Mouse (Mus musculus): ENCODE measurements at regions not wholly inside any gene's neighbourhood (a gene's known extent, or its start where the extent isn't known, plus 50 kb on each side); places are given as distances from the start of the nearest gene placed in this dataset.
A peak's percentile ranks its signal among the peaks of the same experiment; 100 is the strongest.

DNA sequence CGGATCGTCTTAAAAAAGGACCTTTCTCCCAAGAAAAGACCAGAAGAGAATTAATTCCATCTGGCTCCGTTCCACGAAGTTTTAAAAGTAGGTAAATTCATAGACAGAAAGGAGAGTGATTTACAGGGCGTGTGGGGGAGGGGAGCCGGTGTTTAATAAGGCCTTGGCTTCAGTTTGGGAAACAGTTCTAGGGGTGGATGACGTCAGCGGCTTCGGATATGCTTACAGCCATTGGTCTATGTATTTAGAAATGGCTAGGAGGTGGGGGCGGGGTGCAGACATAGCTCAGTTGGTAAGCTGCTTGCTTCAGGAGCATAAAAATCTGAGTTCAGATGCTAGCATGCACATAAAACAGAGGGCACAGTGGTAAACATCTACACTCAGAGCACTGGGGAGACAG is 127.0 kb downstream of the Gadd45g start:
- WGBS (ENCODE audit: insufficient replicate concordance): 71% methylated on average over 10 of the region's 10 CpGs
- Histone ChIP-seq H3K4me2 (ENCODE audit: low read depth, low read length) (no peak overlapping the region), H3K9me3 (replicated peaks; ENCODE audit: control insufficient read depth, low read length) (peaks cover 5% of the 10 kb centered on the region; the same call in 1 of the 2 replicates), H3K4me1 (ENCODE audit: control insufficient read depth, low read depth, low read length) (peaks cover 32% of the 10 kb centered on the region), H3K9ac (ENCODE audit: low read depth, low read length) (no peak overlapping the region), H3K27me3 (ENCODE audit: control insufficient read depth, insufficient read depth, low read depth, low read length) (no peaks in the 10 kb centered on the region), H3K36me3 (ENCODE audit: control insufficient read depth, insufficient read depth) (no peaks in the 10 kb centered on the region), H3K4me3 (ENCODE audit: low read depth, low read length) (no peak overlapping the region), H3K27ac (ENCODE audit: low read length) (no peak overlapping the region)
- no peak for ATAC-seq (ENCODE audit: low read depth)

DNA sequence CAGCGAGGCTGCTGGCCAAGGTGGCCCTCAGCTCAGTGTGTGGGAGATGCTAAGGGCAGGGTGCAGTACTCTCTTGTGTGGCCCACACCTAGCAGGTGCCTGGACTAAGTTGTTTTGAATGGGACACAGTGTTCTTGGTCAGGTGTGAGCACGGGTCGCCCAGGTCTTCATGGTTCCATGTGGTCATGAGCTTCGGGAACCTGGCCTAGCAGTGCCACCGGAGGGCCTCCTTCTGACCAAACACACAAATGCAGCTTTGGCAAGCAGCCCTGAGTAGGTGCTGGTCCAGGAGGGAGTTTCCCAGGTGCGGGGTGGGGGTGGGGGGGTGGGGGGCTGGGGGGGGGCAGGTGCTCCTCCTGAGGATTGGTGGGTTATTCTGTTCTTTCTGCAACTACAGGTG is 127.6 kb downstream of the Gadd45g start:
- Histone ChIP-seq H3K9ac (ENCODE audit: low read depth, low read length) (no peak overlapping the region), H3K36me3 (ENCODE audit: control insufficient read depth, insufficient read depth) (no peaks in the 10 kb centered on the region), H3K9me3 (replicated peaks; ENCODE audit: control insufficient read depth, low read length) (peaks cover 5% of the 10 kb centered on the region; the same call in 1 of the 2 replicates), H3K27me3 (ENCODE audit: control insufficient read depth, insufficient read depth, low read depth, low read length) (no peaks in the 10 kb centered on the region), H3K27ac (ENCODE audit: low read length) (no peak overlapping the region), H3K4me2 (ENCODE audit: low read depth, low read length) (no peak overlapping the region), H3K4me3 (ENCODE audit: low read depth, low read length) (no peak overlapping the region), H3K4me1 (ENCODE audit: control insufficient read depth, low read depth, low read length) (peaks cover 38% of the 10 kb centered on the region)
- WGBS (ENCODE audit: insufficient replicate concordance): 76% methylated on average over 6 of the region's 6 CpGs
- ATAC-seq (ENCODE audit: low read depth): no peak

DNA sequence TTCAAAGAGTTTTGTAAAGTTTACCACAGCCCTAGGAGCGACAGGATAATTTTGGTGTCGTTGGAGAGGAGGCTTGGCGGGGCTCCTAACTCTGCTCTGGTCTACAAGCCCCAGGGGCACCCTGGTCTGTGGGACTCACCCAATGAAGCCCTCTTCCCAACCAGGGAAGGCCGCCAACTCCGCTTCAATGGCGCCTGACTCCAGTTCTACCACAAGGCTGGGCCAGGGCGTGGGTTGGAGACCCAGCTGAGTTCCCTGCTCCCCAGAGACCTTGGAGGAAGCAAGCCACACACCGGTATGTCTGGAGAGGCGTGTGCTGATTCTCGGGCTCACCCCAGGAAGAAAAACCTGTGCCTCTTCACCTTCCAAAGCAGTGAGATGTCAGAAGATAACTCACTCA is 128.9 kb downstream of the Gadd45g start:
- peak overlapping the region; percentile 54; the same call in 1 of the 2 replicates for H3K4me2 ChIP-seq (ENCODE audit: low read depth, low read length)

DNA sequence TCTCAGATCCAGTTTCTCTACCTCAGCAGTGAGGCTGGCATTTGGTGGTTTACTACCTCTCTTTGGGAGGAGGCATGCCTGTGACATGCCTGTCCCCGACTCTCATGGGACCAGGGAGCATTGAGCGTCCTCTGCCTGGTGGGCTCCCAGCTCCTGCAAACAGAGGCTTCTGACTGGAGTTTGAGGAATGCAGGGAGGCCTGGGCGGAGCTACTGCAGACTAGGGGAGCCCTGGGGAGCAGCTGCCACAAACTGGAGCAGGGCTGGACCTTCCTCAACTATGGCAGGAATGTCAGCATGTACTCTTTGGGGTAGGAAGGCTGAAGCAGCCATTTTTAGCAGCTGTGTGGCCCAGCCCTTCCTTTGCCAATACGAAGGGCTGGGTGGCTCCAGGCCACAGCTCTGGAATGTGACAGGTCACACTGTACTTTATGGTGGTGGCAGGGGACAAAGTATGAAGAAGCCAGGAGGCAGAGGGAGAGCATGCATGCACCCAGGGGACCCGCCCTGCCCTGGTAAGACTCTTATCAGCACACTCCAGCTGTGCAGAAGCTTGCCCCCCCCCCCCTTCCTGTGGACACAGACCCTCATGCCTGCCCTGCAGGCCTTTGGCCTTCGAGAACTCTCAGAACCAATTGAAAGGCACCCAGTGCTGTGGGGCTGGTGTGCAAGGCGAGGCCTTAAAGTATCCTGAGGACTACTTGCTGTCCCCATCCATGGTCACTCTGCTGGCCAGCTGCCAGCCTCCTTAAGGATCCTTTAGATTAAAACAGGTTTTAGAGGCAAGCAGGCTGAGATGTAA is 129.5 kb downstream of the Gadd45g start:
- Histone ChIP-seq H3K27ac (ENCODE audit: low read length) (peak overlapping the region; percentile 73), H3K27me3 (ENCODE audit: control insufficient read depth, insufficient read depth, low read depth, low read length) (no peaks in the 10 kb centered on the region), H3K36me3 (ENCODE audit: control insufficient read depth, insufficient read depth) (no peaks in the 10 kb centered on the region), H3K9ac (ENCODE audit: low read depth, low read length) (peak overlapping the region; percentile 52), H3K9me3 (replicated peaks; ENCODE audit: control insufficient read depth, low read length) (peaks cover 5% of the 10 kb centered on the region; the same call in 1 of the 2 replicates), H3K4me3 (ENCODE audit: low read depth, low read length) (peak overlapping the region; percentile 22; the same call in 1 of the 2 replicates), H3K4me2 (ENCODE audit: low read depth, low read length) (peak overlapping the region; percentile 54), H3K4me1 (ENCODE audit: control insufficient read depth, low read depth, low read length) (peaks cover 52% of the 10 kb centered on the region)
- peak; percentile 84 for ATAC-seq (ENCODE audit: low read depth)
- 19% methylated on average over 7 of the region's 7 CpGs for WGBS (ENCODE audit: insufficient replicate concordance)

More for the DNA sequence above, 128.9 kb downstream of the Gadd45g start:
- Histone ChIP-seq H3K9ac (ENCODE audit: low read depth, low read length) (peak overlapping the region; percentile 52), H3K4me1 (ENCODE audit: control insufficient read depth, low read depth, low read length) (peaks cover 51% of the 10 kb centered on the region), H3K27ac (ENCODE audit: low read length) (peak overlapping the region; percentile 73; the same call in 1 of the 2 replicates), H3K4me3 (ENCODE audit: low read depth, low read length) (no peak overlapping the region), H3K27me3 (ENCODE audit: control insufficient read depth, insufficient read depth, low read depth, low read length) (no peaks in the 10 kb centered on the region), H3K36me3 (ENCODE audit: control insufficient read depth, insufficient read depth) (no peaks in the 10 kb centered on the region), H3K9me3 (replicated peaks; ENCODE audit: control insufficient read depth, low read length) (peaks cover 5% of the 10 kb centered on the region; the same call in 1 of the 2 replicates)
- ATAC-seq (ENCODE audit: low read depth): no peak
- WGBS (ENCODE audit: insufficient replicate concordance): 58% methylated on average over 10 of the region's 10 CpGs

DNA sequence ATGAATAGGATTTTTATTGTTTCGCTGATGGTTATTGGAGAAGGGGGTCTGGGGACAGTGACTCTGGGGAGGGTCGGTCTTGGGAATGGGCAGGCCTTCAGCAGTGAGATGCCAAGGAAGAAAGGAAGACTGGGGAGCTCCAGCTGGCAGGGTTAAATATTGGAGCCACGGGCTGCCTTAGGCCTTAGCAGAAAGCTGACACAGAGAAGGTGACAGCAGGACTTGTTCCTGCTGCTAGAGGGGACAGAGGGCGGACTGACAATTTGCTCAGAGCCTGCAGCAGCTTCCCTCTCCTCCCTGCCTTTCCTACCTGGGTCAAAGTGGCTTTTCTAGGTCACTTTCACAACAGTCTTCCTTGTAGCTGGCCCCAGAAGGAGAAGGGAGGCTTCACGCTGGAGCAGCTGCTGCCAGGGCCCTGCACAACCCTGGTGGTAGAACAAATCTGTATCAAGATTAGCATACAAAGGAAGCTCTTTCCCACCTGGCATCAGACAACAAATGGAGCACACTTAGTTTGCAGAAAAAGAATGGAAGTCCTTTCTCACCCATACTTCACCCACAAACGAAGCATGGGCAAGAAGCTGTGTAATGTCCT is 130.2 kb downstream of the Gadd45g start:
- ATAC-seq (ENCODE audit: low read depth): no peak
- Histone ChIP-seq H3K36me3 (ENCODE audit: control insufficient read depth, insufficient read depth) (no peaks in the 10 kb centered on the region), H3K27me3 (ENCODE audit: control insufficient read depth, insufficient read depth, low read depth, low read length) (no peaks in the 10 kb centered on the region), H3K27ac (ENCODE audit: low read length) (peak overlapping the region; percentile 73), H3K9me3 (replicated peaks; ENCODE audit: control insufficient read depth, low read length) (peaks cover 5% of the 10 kb centered on the region; the same call in 1 of the 2 replicates), H3K9ac (ENCODE audit: low read depth, low read length) (no peak overlapping the region), H3K4me2 (ENCODE audit: low read depth, low read length) (no peak overlapping the region), H3K4me3 (ENCODE audit: low read depth, low read length) (no peak overlapping the region), H3K4me1 (ENCODE audit: control insufficient read depth, low read depth, low read length) (peaks cover 52% of the 10 kb centered on the region)
- WGBS (ENCODE audit: insufficient replicate concordance): 63% methylated on average over 6 of the region's 6 CpGs

DNA sequence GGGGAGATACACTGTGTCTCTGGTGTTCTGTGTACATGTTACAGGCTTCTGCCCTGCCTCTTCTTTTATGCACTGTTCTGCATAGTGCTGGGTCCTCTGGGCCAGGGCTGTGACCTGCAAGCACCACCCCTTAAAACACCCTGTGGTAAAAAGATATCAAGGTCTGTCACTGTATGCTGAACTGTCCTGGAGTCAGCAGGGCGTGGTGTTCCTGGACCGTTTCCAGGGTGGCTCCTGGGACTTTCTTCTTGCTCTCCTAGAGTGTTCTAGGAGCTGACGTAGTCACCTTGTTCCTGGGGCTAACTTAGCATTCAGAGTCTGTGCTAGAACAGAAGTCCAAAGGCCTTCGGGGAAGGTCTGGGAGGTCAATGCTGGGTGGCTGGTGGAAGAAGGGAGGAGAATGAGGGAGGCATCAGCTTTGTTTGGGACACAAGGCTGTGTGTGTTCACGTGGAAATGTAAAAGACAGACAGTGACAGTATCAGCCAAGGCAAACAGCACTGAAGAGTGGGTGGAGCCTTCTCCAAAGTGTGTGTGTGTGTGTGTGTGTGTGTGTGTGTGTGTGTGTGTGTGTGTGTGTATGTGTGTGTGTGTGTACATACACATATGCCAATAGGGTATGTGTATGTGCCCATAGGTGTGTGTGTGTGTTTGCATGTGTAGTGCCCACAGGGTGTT is 133.0 kb downstream of the Gadd45g start:
- Histone ChIP-seq H3K4me2 (ENCODE audit: low read depth, low read length) (peak overlapping the region; percentile 47), H3K4me1 (ENCODE audit: control insufficient read depth, low read depth, low read length) (peaks cover 51% of the 10 kb centered on the region), H3K4me3 (ENCODE audit: low read depth, low read length) (0 out of 2 replicates have a peak overlapping the region, but pooled peaks have one; percentile 2), H3K36me3 (ENCODE audit: control insufficient read depth, insufficient read depth) (no peaks in the 10 kb centered on the region), H3K27ac (ENCODE audit: low read length) (peak overlapping the region; percentile 87), H3K27me3 (ENCODE audit: control insufficient read depth, insufficient read depth, low read depth, low read length) (no peaks in the 10 kb centered on the region), H3K9ac (ENCODE audit: low read depth, low read length) (peak overlapping the region; percentile 50), H3K9me3 (replicated peaks; ENCODE audit: control insufficient read depth, low read length) (peaks cover 5% of the 10 kb centered on the region; the same call in 1 of the 2 replicates)
- peak; percentile 92 for ATAC-seq (ENCODE audit: low read depth)
- WGBS (ENCODE audit: insufficient replicate concordance): 20% methylated on average over 5 of the region's 5 CpGs

DNA sequence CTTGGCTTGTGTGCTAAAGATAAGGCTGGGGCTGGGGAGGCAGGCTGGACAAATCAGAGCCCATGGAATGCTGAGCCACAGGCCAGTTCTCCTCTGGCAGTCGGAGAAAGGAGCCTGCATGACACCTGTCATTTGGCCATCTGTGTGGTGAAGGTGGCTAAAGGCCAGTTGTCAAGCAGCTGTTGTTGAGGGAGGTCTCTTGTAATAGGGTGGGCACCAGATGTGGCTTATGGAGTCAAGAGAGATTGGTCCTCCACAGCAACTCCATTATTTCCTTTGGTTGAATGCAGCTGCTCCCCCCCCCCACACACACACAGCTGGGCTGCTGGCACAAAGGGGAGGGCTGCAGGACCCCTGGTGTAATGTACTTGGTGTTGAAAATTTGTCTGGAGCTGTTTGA is 133.9 kb downstream of the Gadd45g start:
- Histone ChIP-seq H3K4me3 (ENCODE audit: low read depth, low read length) (no peak overlapping the region), H3K4me2 (ENCODE audit: low read depth, low read length) (no peak overlapping the region), H3K4me1 (ENCODE audit: control insufficient read depth, low read depth, low read length) (peaks cover 42% of the 10 kb centered on the region), H3K27ac (ENCODE audit: low read length) (0 out of 2 replicates have a peak overlapping the region, but pooled peaks have one; percentile 17), H3K27me3 (ENCODE audit: control insufficient read depth, insufficient read depth, low read depth, low read length) (no peaks in the 10 kb centered on the region), H3K36me3 (ENCODE audit: control insufficient read depth, insufficient read depth) (no peaks in the 10 kb centered on the region), H3K9ac (ENCODE audit: low read depth, low read length) (no peak overlapping the region), H3K9me3 (replicated peaks; ENCODE audit: control insufficient read depth, low read length) (peaks cover 5% of the 10 kb centered on the region; the same call in 1 of the 2 replicates)
- no peak for ATAC-seq (ENCODE audit: low read depth)
- WGBS (ENCODE audit: insufficient replicate concordance): 45% methylated on average over 1 of the region's 1 CpGs

DNA sequence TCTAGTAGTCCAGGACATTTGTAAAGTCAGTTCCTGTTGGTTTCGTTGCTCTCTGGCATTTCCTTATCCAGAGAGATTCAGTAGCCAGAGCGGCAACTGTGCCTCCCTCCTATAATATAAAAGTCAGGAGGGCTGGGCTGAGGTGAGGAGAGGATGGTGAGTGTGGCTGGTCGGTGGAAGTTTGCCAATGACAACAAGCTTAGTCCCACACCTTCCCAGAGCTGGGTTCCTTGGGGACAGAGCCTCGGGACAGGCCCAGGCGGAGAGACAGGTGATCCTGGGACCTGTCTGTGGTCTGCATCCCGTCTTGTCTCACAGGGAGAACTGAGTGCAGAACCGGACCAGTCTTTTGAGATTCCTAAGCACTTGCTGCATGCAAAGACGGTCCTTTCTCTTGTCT is 136.5 kb downstream of the Gadd45g start:
- Histone ChIP-seq H3K4me1 (ENCODE audit: control insufficient read depth, low read depth, low read length) (peaks cover 25% of the 10 kb centered on the region), H3K4me3 (ENCODE audit: low read depth, low read length) (no peak overlapping the region), H3K9ac (ENCODE audit: low read depth, low read length) (no peak overlapping the region), H3K36me3 (ENCODE audit: control insufficient read depth, insufficient read depth) (no peaks in the 10 kb centered on the region), H3K27ac (ENCODE audit: low read length) (no peak overlapping the region), H3K4me2 (ENCODE audit: low read depth, low read length) (no peak overlapping the region), H3K27me3 (ENCODE audit: control insufficient read depth, insufficient read depth, low read depth, low read length) (no peaks in the 10 kb centered on the region), H3K9me3 (replicated peaks; ENCODE audit: control insufficient read depth, low read length) (0 out of 2 replicates have a peak, but pooled peaks cover under 1% of the 10 kb centered on the region)
- 73% methylated on average over 8 of the region's 8 CpGs for WGBS (ENCODE audit: insufficient replicate concordance)
- no peak for ATAC-seq (ENCODE audit: low read depth)
